Mouse (Mus musculus) ovary, adult 18-20 months (tissue): ENCODE data around the gene Bora.
"Not testable (repeated sequence)": the region's sequence is repeated elsewhere in the genome, so short reads cannot be mapped to it uniquely, and the experiment has no call there.

Source experiments
- DNase-seq: peaks from one replicate; pipeline ENCODE4 v3.0.0; 2022; ENCODE audit warnings: low spot score, mixed read lengths

The Bora gene

GRCm38 (mm10) chr14:99046031-99046781 is at the start of gene Bora, which contains the start of gene Mzt1:
Gene Bora, plus strand, starts transcription at chr14:99046222.
Gene Mzt1, minus strand, starts transcription at chr14:99046134.
- DNase-seq: peak; percentile 89

GRCm38 (mm10) chr14:99010224-99010919 is 35.6 kb upstream of the Bora start:
- no peak for DNase-seq

- DNase-seq: no peak
These were observed 35.1 kb upstream of the Bora start for GRCm38 (mm10) chr14:99010920-99011313.

- DNase-seq: no peak
These were observed 27.3 kb upstream of the Bora start for GRCm38 (mm10) chr14:99018691-99019090.

- no peak for DNase-seq
These were observed 26.8 kb upstream of the Bora start for GRCm38 (mm10) chr14:99019136-99019808.

GRCm38 (mm10) chr14:99022346-99023086 is 23.5 kb upstream of the Bora start:
- DNase-seq: no peak

GRCm38 (mm10) chr14:99029987-99030386 is 16.0 kb upstream of the Bora start:
- DNase-seq: no peak

- no peak for DNase-seq
These were observed 14.6 kb upstream of the Bora start for GRCm38 (mm10) chr14:99031337-99031873.

- no peak for DNase-seq
These were observed 13.4 kb upstream of the Bora start for GRCm38 (mm10) chr14:99032596-99032995.

GRCm38 (mm10) chr14:99034851-99035250 is 11.2 kb upstream of the Bora start:
- DNase-seq: not testable (repeated sequence)

- no peak for DNase-seq
These were observed 10.0 kb upstream of the Bora start for GRCm38 (mm10) chr14:99036039-99036438.

GRCm38 (mm10) chr14:99037703-99038102 is 8.3 kb upstream of the Bora start:
- no peak for DNase-seq

- DNase-seq: not testable (repeated sequence)
These were observed 6.7 kb upstream of the Bora start for GRCm38 (mm10) chr14:99039308-99039707.

GRCm38 (mm10) chr14:99041416-99041815 is 4.6 kb upstream of the Bora start:
- DNase-seq: no peak

- DNase-seq: no peak
These were observed 2.5 kb upstream of the Bora start for GRCm38 (mm10) chr14:99043499-99043898.

GRCm38 (mm10) chr14:99044096-99044495 is 1.9 kb upstream of the Bora start:
- no peak for DNase-seq

- DNase-seq: no peak
These were observed 1.3 kb upstream of the Bora start for GRCm38 (mm10) chr14:99044718-99045117.

GRCm38 (mm10) chr14:99045378-99046030 is 518 bp upstream of the Bora start:
- DNase-seq: peak; percentile 5

- DNase-seq: no peak
These were observed 760 bp downstream of the Bora start for GRCm38 (mm10) chr14:99046782-99047181.

GRCm38 (mm10) chr14:99058959-99059586 is 13.1 kb downstream of the Bora start:
- DNase-seq: no peak

- no peak for DNase-seq
These were observed 14.6 kb downstream of the Bora start for GRCm38 (mm10) chr14:99060616-99061015.
